Mouse (Mus musculus): ENCODE data around the gene Ttc34.

Ttc34 gene

GRCm38 (mm10) chr4:154857366-154858240 lies 20.3 kb downstream of the Ttc34 start:
- DNase-seq: peak; percentile 55

- peak; percentile 30 for DNase-seq
These were observed 21.3 kb downstream of the Ttc34 start for GRCm38 (mm10) chr4:154858601-154859000.

GRCm38 (mm10) chr4:154861967-154862366 lies 24.7 kb downstream of the Ttc34 start:
- peak; percentile 25 for DNase-seq

- DNase-seq: peak; percentile 39
These were observed 26.2 kb downstream of the Ttc34 start for GRCm38 (mm10) chr4:154863436-154863935.

- peak; percentile 87 for DNase-seq
These were observed 27.1 kb downstream of the Ttc34 start for GRCm38 (mm10) chr4:154864271-154864771.

GRCm38 (mm10) chr4:154864961-154865760 lies 27.9 kb downstream of the Ttc34 start:
- peak; percentile 49 for DNase-seq

GRCm38 (mm10) chr4:154866391-154866790 lies 29.1 kb downstream of the Ttc34 start:
- peak; percentile 38 for DNase-seq

GRCm38 (mm10) chr4:154867257-154867656 lies 30.0 kb downstream of the Ttc34 start:
- peak; percentile 19 for DNase-seq

GRCm38 (mm10) chr4:154869440-154869839 lies 32.2 kb downstream of the Ttc34 start, which contains the start of gene Mmel1:
Mmel1 (plus strand) TSS chr4:154869585.
- no peak for DNase-seq

GRCm38 (mm10) chr4:154870721-154871120 lies 33.5 kb downstream of the Ttc34 start:
- no peak for DNase-seq

- DNase-seq: no peak
These were observed 34.5 kb downstream of the Ttc34 start for GRCm38 (mm10) chr4:154871757-154872251.

GRCm38 (mm10) chr4:154873186-154873585 lies 35.9 kb downstream of the Ttc34 start:
- DNase-seq: no peak

- peak; percentile 91 for DNase-seq
These were observed 40.7 kb downstream of the Ttc34 start for GRCm38 (mm10) chr4:154877864-154878548.

GRCm38 (mm10) chr4:154880730-154881129 lies 43.5 kb downstream of the Ttc34 start:
- DNase-seq: no peak

GRCm38 (mm10) chr4:154882014-154882659 lies 44.9 kb downstream of the Ttc34 start:
- DNase-seq: no peak

- DNase-seq: no peak
These were observed 48.2 kb downstream of the Ttc34 start for GRCm38 (mm10) chr4:154885416-154885815.

GRCm38 (mm10) chr4:154886876-154887592 lies 49.8 kb downstream of the Ttc34 start:
- peak; percentile 78 for DNase-seq

- DNase-seq: no peak
These were observed 50.5 kb downstream of the Ttc34 start for GRCm38 (mm10) chr4:154887593-154888250.

- no peak for DNase-seq
These were observed 53.6 kb downstream of the Ttc34 start for GRCm38 (mm10) chr4:154890887-154891286.

GRCm38 (mm10) chr4:154895549-154895948 lies 58.3 kb downstream of the Ttc34 start:
- DNase-seq: peak; percentile 39

All from cerebellum, adult 9-10 months (tissue).